Mouse (Mus musculus) CH12F3 (cell line): ENCODE results near the gene Gm44502.

ENCODE experiments used
- in situ Hi-C: fragments of 300-500 bp; cut with MboI; formaldehyde crosslinking; loops from 2 replicates; pipeline ENCODE4 v1.14.3; 2020; ENCODE audit warnings: low sequenced_read_pairs

The Gm44502 gene

GRCm38 (mm10) chr15:89404831-89405623, 24.5 kb downstream of the Gm44502 start:
- in situ Hi-C loops: no loop called here

GRCm38 (mm10) chr15:89402471-89402870, 27.0 kb downstream of the Gm44502 start:
- in situ Hi-C loops: no loop called here

GRCm38 (mm10) chr15:89399716-89400115, 29.8 kb downstream of the Gm44502 start:
- in situ Hi-C loops: no loop called here

- in situ Hi-C loops: no loop called here
Observed at GRCm38 (mm10) chr15:89398146-89398545, 31.4 kb downstream of the Gm44502 start.

- in situ Hi-C loops: no loop called here
Observed at GRCm38 (mm10) chr15:89396883-89397282, 32.6 kb downstream of the Gm44502 start.

GRCm38 (mm10) chr15:89390081-89390480, 39.4 kb downstream of the Gm44502 start:
- in situ Hi-C loops: no loop called here

- in situ Hi-C loops: no loop called here
Observed at GRCm38 (mm10) chr15:89387127-89387526, 42.4 kb downstream of the Gm44502 start.

- in situ Hi-C loops: no loop called here
Observed at GRCm38 (mm10) chr15:89384617-89385016, 44.9 kb downstream of the Gm44502 start, which contains the start of gene Klhdc7b. Klhdc7b (plus strand) TSS chr15:89384917.

GRCm38 (mm10) chr15:89379429-89379828, 50.1 kb downstream of the Gm44502 start:
- in situ Hi-C loops: no loop called here

- in situ Hi-C loops: no loop called here
Observed at GRCm38 (mm10) chr15:89378831-89379401, 50.6 kb downstream of the Gm44502 start, which contains the start of gene Odf3b. Odf3b (minus strand) TSS chr15:89379282.

GRCm38 (mm10) chr15:89377938-89378828, 51.3 kb downstream of the Gm44502 start:
- in situ Hi-C loops: no loop called here

- in situ Hi-C loops: no loop called here
Observed at GRCm38 (mm10) chr15:89377362-89377761, 52.1 kb downstream of the Gm44502 start.

- in situ Hi-C loops: no loop called here
Observed at GRCm38 (mm10) chr15:89376957-89377356, 52.5 kb downstream of the Gm44502 start, which contains the start of gene Tymp. Tymp (minus strand) TSS chr15:89377039.

- in situ Hi-C loops: no loop called here
Observed at GRCm38 (mm10) chr15:89376040-89376439, 53.5 kb downstream of the Gm44502 start.

GRCm38 (mm10) chr15:89374801-89375534, 54.5 kb downstream of the Gm44502 start:
- in situ Hi-C loops: no loop called here

GRCm38 (mm10) chr15:89374340-89374739, 55.2 kb downstream of the Gm44502 start:
- in situ Hi-C loops: no loop called here

- in situ Hi-C loops: no loop called here
Observed at GRCm38 (mm10) chr15:89373762-89374248, 55.7 kb downstream of the Gm44502 start, which contains the start of gene Sco2. Sco2 (minus strand) TSS chr15:89373846.

- in situ Hi-C loops: no loop called here
Observed at GRCm38 (mm10) chr15:89373027-89373761, 56.3 kb downstream of the Gm44502 start.

GRCm38 (mm10) chr15:89372536-89372935, 57.0 kb downstream of the Gm44502 start:
- in situ Hi-C loops: no loop called here

- in situ Hi-C loops: no loop called here
Observed at GRCm38 (mm10) chr15:89372068-89372467, 57.4 kb downstream of the Gm44502 start.
